8 mouse cellular contexts compared by ENCODE assay signal in genomic region chr9:67264896-67265295, GRCm38 (mm10).
DNase-seq lines count a peak whose midpoint lies in the region; ATAC-seq and TF ChIP-seq lines count a peak whose summit lies in the region.

No protein-coding gene starts in this region.

- H3K4me3 ChIP-seq in forebrain, embryonic 14.5 days (ENCODE audit: low read depth, low read length) = no peak overlapping the region
- H3K4me3 ChIP-seq in forebrain, embryonic 10.5 days = no peak overlapping the region
- H3K4me3 ChIP-seq in embryonic facial prominence, embryonic 14.5 days (ENCODE audit: low read depth, low read length) = no peak overlapping the region
- no peak overlapping the region for H3K4me3 ChIP-seq in thymus, adult 2 months (ENCODE audit: control insufficient read depth, insufficient read depth, low read length)

- WGBS in forebrain, embryonic 14.5 days = 48% methylated on average over 2 of the region's 2 CpGs
- WGBS in forebrain, embryonic 10.5 days = 83% methylated on average over 2 of the region's 2 CpGs
- WGBS in embryonic facial prominence, embryonic 14.5 days = 56% methylated on average over 2 of the region's 2 CpGs
- WGBS in thymus, adult 2 months = 65% methylated on average over 2 of the region's 2 CpGs

- H3K27me3 ChIP-seq in forebrain, embryonic 14.5 days (replicated peaks; ENCODE audit: control insufficient read depth, insufficient read depth, low read length) = no peaks in the 10 kb centered on the region
- H3K27me3 ChIP-seq in forebrain, embryonic 10.5 days (ENCODE audit: poor library complexity, severe bottlenecking) = no peaks in the 10 kb centered on the region; the same call in 1 of the 2 replicates
- H3K27me3 ChIP-seq in embryonic facial prominence, embryonic 14.5 days (replicated peaks; ENCODE audit: control insufficient read depth, insufficient read depth, low read length) = no peaks in the 10 kb centered on the region
- H3K27me3 ChIP-seq in thymus, adult 2 months (ENCODE audit: control insufficient read depth, insufficient read depth, low read length) = no peaks in the 10 kb centered on the region

- no peaks in the 10 kb centered on the region for H3K9me3 ChIP-seq in forebrain, embryonic 14.5 days (replicated peaks; ENCODE audit: control insufficient read depth, low read length)
- no peaks in the 10 kb centered on the region for H3K9me3 ChIP-seq in forebrain, embryonic 10.5 days
- no peaks in the 10 kb centered on the region for H3K9me3 ChIP-seq in embryonic facial prominence, embryonic 14.5 days (ENCODE audit: control insufficient read depth, low read length)

- no peak for TF ChIP-seq POLR2A in thymus, adult 2 months (IDR thresholded peaks at IDR 0.05; ENCODE audit: control insufficient read depth, extremely low read depth, insufficient read depth, low read length, poor library complexity)

- no peak overlapping the region for H3K9ac ChIP-seq in forebrain, embryonic 14.5 days (ENCODE audit: low read length)
- H3K9ac ChIP-seq in embryonic facial prominence, embryonic 14.5 days (ENCODE audit: low read depth, low read length) = no peak overlapping the region

- no peaks in the 10 kb centered on the region for H3K36me3 ChIP-seq in forebrain, embryonic 14.5 days (ENCODE audit: control insufficient read depth, insufficient read depth, low read length)
- no peaks in the 10 kb centered on the region for H3K36me3 ChIP-seq in forebrain, embryonic 10.5 days (replicated peaks)
- no peaks in the 10 kb centered on the region for H3K36me3 ChIP-seq in embryonic facial prominence, embryonic 14.5 days (ENCODE audit: control insufficient read depth, insufficient read depth, low read length)
- no peaks in the 10 kb centered on the region for H3K36me3 ChIP-seq in thymus, adult 2 months (ENCODE audit: control insufficient read depth, insufficient read depth, low read length)

- DNase-seq in forebrain, embryonic 14.5 days (ENCODE audit: low spot score) = peak; percentile 54
- no peak for DNase-seq in forebrain, embryonic 10.5 days (ENCODE audit: extremely low spot score, low spot score)
- DNase-seq in left cerebral cortex, postnatal 4 days = peak; percentile 56
- DNase-seq in left cerebral cortex, postnatal 36 days (ENCODE audit: low spot score in 2 of 2) = no peak
- DNase-seq in embryonic facial prominence, embryonic 14.5 days (ENCODE audit: low spot score) = peak; percentile 74
- DNase-seq in lung, postnatal 25 days (ENCODE audit: low spot score) = peak; percentile 30
- DNase-seq in thymus, adult 2 months = no peak
- no peak for DNase-seq in retina, postnatal 1 day

- H3K4me1 ChIP-seq in forebrain, embryonic 14.5 days (ENCODE audit: control insufficient read depth, insufficient read depth, low read length) = peaks cover 11% of the 10 kb centered on the region
- peaks cover 35% of the 10 kb centered on the region for H3K4me1 ChIP-seq in forebrain, embryonic 10.5 days
- peaks cover 39% of the 10 kb centered on the region for H3K4me1 ChIP-seq in embryonic facial prominence, embryonic 14.5 days (ENCODE audit: control insufficient read depth, insufficient read depth, low read length)
- H3K4me1 ChIP-seq in thymus, adult 2 months (replicated peaks; ENCODE audit: control insufficient read depth, insufficient read depth, low read length) = no peaks in the 10 kb centered on the region

- intact Hi-C loops in left cerebral cortex, postnatal 4 days (cut with DNase I) = no loop called here
- intact Hi-C loops in left cerebral cortex, postnatal 36 days (cut with DNase I) = no loop called here

- H3K4me2 ChIP-seq in forebrain, embryonic 14.5 days (ENCODE audit: low read length) = no peak overlapping the region
- H3K4me2 ChIP-seq in embryonic facial prominence, embryonic 14.5 days (ENCODE audit: low read depth, low read length) = no peak overlapping the region

- H3K27ac ChIP-seq in forebrain, embryonic 14.5 days (ENCODE audit: low read depth, low read length) = no peak overlapping the region
- no peak overlapping the region for H3K27ac ChIP-seq in forebrain, embryonic 10.5 days
- H3K27ac ChIP-seq in embryonic facial prominence, embryonic 14.5 days (replicated peaks; ENCODE audit: low read depth, low read length) = no peak overlapping the region
- no peak overlapping the region for H3K27ac ChIP-seq in thymus, adult 2 months (ENCODE audit: control insufficient read depth, insufficient read depth, low read length)

- no peak for TF ChIP-seq CTCF in thymus, adult 2 months (IDR thresholded peaks at IDR 0.05; ENCODE audit: borderline replicate concordance, control insufficient read depth, extremely low read depth, insufficient read depth, low read length, poor library complexity)

- ATAC-seq in forebrain, embryonic 14.5 days = 0 out of 2 replicates have a peak, but pooled peaks have one; percentile 23
- ATAC-seq in embryonic facial prominence, embryonic 14.5 days (ENCODE audit: low read depth) = no peak

Comparison
In these comparisons a context has a peak if more than half of its experiments do, and no peak if none do; other contexts are left out.
1. DNase-seq: peak in forebrain, embryonic 14.5 days (single experiment), left cerebral cortex, postnatal 4 days (single experiment), embryonic facial prominence, embryonic 14.5 days (single experiment) and lung, postnatal 25 days (single experiment); none in forebrain, embryonic 10.5 days (single experiment), left cerebral cortex, postnatal 36 days (0 of 2), thymus, adult 2 months (single experiment) and retina, postnatal 1 day (single experiment).